Mouse (Mus musculus): ENCODE data around the gene Csrnp2. TPM values are rescaled to one million over a fixed set of nuclear protein-coding genes. Genes with fewer than 3 reads are reported as not detected.
A peak's percentile ranks its signal among the peaks of the same experiment; 100 is the strongest.

Csrnp2 gene
- total and polyA plus RNA-seq, 3 experiments = 4.2 to 5.8 TPM; not detected in 1

GRCm38 (mm10) chr15:100473926-100474503 is 21.3 kb downstream of the Csrnp2 start:
- TF ChIP-seq ZMIZ1 (IDR thresholded peaks at IDR 0.05; ENCODE audit: low read depth, low read length) = no peak
- no peak for TF ChIP-seq MXI1 (IDR thresholded peaks at IDR 0.05; ENCODE audit: low read depth, low read length)
- TF ChIP-seq GABPA (IDR thresholded peaks at IDR 0.05; ENCODE audit: low read depth, low read length) = no peak
- no peak for TF ChIP-seq CHD2 (IDR thresholded peaks at IDR 0.05; ENCODE audit: low read length)
- no peak for TF ChIP-seq CTCF (IDR thresholded peaks at IDR 0.05 in 2 of 3, conservative IDR thresholded peaks at IDR 0.05 in 1 of 3; ENCODE audit: control insufficient read depth in 1 of 3, insufficient read depth in 1 of 3, low read depth in 2 of 3, low read length in 3 of 3, poor library complexity in 1 of 3, severe bottlenecking in 1 of 3)
- TF ChIP-seq SIN3A (IDR thresholded peaks at IDR 0.05; ENCODE audit: low read length) = no peak
- no peak for TF ChIP-seq JUND (IDR thresholded peaks at IDR 0.05; ENCODE audit: low read depth, low read length)
- TF ChIP-seq ETS1 (IDR thresholded peaks at IDR 0.05; ENCODE audit: low read depth, low read length) = no peak
- TF ChIP-seq MEF2A (IDR thresholded peaks at IDR 0.05; ENCODE audit: extremely low read depth, insufficient replicate concordance, low read depth, low read length, poor library complexity, severe bottlenecking) = no peak
- no peak for TF ChIP-seq MAX (IDR thresholded peaks at IDR 0.05; ENCODE audit: low read length)
- no peak for TF ChIP-seq TCF12 (IDR thresholded peaks at IDR 0.05; ENCODE audit: low read depth, low read length)
- TF ChIP-seq RAD21 (IDR thresholded peaks at IDR 0.05; ENCODE audit: low read depth, low read length) = no peak
- TF ChIP-seq BHLHE40 (IDR thresholded peaks at IDR 0.05; ENCODE audit: borderline replicate concordance, low read depth, low read length) = no peak
- TF ChIP-seq MAFK (IDR thresholded peaks at IDR 0.05; ENCODE audit: borderline replicate concordance, low read depth, low read length) = no peak
- no peak for TF ChIP-seq MAZ (IDR thresholded peaks at IDR 0.05; ENCODE audit: low read depth, low read length)
- TF ChIP-seq ELF1 (IDR thresholded peaks at IDR 0.05; ENCODE audit: low read depth, low read length) = no peak
- no peak for TF ChIP-seq UBTF (IDR thresholded peaks at IDR 0.05; ENCODE audit: borderline replicate concordance, insufficient read depth, low read depth, low read length)
- TF ChIP-seq ZC3H11A (IDR thresholded peaks at IDR 0.05; ENCODE audit: low read depth, low read length) = no peak
- Histone ChIP-seq H3K36me3 (ENCODE audit: control insufficient read depth in 1 of 2, insufficient read depth in 2 of 2, low read length in 2 of 2) (peaks cover 4 to 10% of the 10 kb centered on the region in 2 experiments), H3K27ac (ENCODE audit: control insufficient read depth, low read depth, low read length) (no peak overlapping the region), H3K27me3 (ENCODE audit: control insufficient read depth in 1 of 2, insufficient read depth in 2 of 2, low read length in 2 of 2) (no peaks in the 10 kb centered on the region), H3K4me3 (ENCODE audit: control insufficient read depth in 1 of 2, insufficient read depth in 1 of 2, low read depth in 2 of 2, low read length in 2 of 2) (no peak overlapping the region), H3K9me3 (replicated peaks; ENCODE audit: insufficient read depth, low read length) (no peaks in the 10 kb centered on the region), H3K9ac (ENCODE audit: control insufficient read depth, low read depth, low read length, poor library complexity, severe bottlenecking) (no peak overlapping the region), H3K4me1 (ENCODE audit: control insufficient read depth in 1 of 2, insufficient read depth in 2 of 2, low read length in 2 of 2) (peaks cover 0 to 10% of the 10 kb centered on the region in 2 experiments; a peak in 2 of 4 replicates), H3K79me2 (ENCODE audit: control insufficient read depth, insufficient read depth, low read length, poor library complexity) (peaks cover 11% of the 10 kb centered on the region)
- DNase-seq (ENCODE audit: low read depth, low spot score) = no peak

GRCm38 (mm10) chr15:100470037-100470436 is 25.3 kb downstream of the Csrnp2 start:
- Histone ChIP-seq H3K4me3 (ENCODE audit: control insufficient read depth in 1 of 2, insufficient read depth in 1 of 2, low read depth in 2 of 2, low read length in 2 of 2) (peak overlapping the region; percentile 89), H3K9ac (ENCODE audit: control insufficient read depth, low read depth, low read length, poor library complexity, severe bottlenecking) (peak overlapping the region; percentile 97; the same call in 1 of the 2 replicates), H3K36me3 (ENCODE audit: control insufficient read depth in 1 of 2, insufficient read depth in 2 of 2, low read length in 2 of 2) (peaks cover 0 to 10% of the 10 kb centered on the region in 2 experiments; a peak in 3 of 4 replicates), H3K27me3 (ENCODE audit: control insufficient read depth in 1 of 2, insufficient read depth in 2 of 2, low read length in 2 of 2) (no peaks in the 10 kb centered on the region), H3K79me2 (ENCODE audit: control insufficient read depth, insufficient read depth, low read length, poor library complexity) (peaks cover 19% of the 10 kb centered on the region), H3K4me1 (ENCODE audit: control insufficient read depth in 1 of 2, insufficient read depth in 2 of 2, low read length in 2 of 2) (peaks cover 0 to 10% of the 10 kb centered on the region in 2 experiments; a peak in 2 of 4 replicates), H3K27ac (ENCODE audit: control insufficient read depth, low read depth, low read length) (no peak overlapping the region), H3K9me3 (replicated peaks; ENCODE audit: insufficient read depth, low read length) (no peaks in the 10 kb centered on the region)
- DNase-seq (ENCODE audit: low read depth, low spot score) = no peak
- peak; percentile 61 for TF ChIP-seq USF1 (IDR thresholded peaks at IDR 0.05; ENCODE audit: low read depth, low read length)
- TF ChIP-seq ETS1 (IDR thresholded peaks at IDR 0.05; ENCODE audit: low read depth, low read length) = no peak
- TF ChIP-seq E2F4 (IDR thresholded peaks at IDR 0.05; ENCODE audit: borderline replicate concordance, low read depth, low read length) = no peak
